Mouse (Mus musculus) urinary bladder, adult 2 months (tissue): ENCODE results near the gene Zfp384. TPM values are rescaled to one million over a fixed set of nuclear protein-coding genes. Genes with fewer than 3 reads are reported as not detected.
"Not testable (repeated sequence)": the region's sequence is repeated elsewhere in the genome, so short reads cannot be mapped to it uniquely, and the experiment has no call there.

ENCODE experiments used
- DNase-seq: peaks from one replicate; pipeline ENCODE4 v3.0.0; 2022; ENCODE audit warnings: low spot score
- polyA plus RNA-seq: library from polyadenylated mRNA; depleted of rRNA; stranded (reverse); fragments of >200 nt; gene quantifications from 2 replicates; pipeline ENCODE4 v1.2.3, GENCODE M21; 2012

The Zfp384 gene
- polyA plus RNA-seq, 1 experiment: 43.1 TPM

DNA sequence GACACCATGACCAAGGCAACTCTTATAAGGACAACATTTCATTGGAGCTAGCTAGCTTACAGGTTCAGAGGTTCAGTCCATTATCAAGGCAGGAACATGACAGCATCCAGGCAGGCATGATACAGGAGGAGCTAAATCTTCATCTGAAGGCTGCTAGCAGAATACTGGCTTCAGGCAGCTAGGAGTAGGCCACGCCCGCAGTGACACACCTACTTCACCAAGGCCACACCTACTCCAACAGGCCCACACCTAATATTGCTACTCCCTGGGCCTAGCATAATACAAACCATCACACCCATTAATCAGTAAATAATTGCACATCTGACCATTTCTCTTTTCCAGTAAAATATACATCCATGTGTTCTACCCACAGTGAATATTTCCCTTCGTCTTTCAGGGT lies 8.7 kb downstream of the Zfp384 start:
- no peak for DNase-seq

- not testable (repeated sequence) for DNase-seq
Observed at GRCm38 (mm10) chr6:125030532-125030931, 21.6 kb downstream of the Zfp384 start.

DNA sequence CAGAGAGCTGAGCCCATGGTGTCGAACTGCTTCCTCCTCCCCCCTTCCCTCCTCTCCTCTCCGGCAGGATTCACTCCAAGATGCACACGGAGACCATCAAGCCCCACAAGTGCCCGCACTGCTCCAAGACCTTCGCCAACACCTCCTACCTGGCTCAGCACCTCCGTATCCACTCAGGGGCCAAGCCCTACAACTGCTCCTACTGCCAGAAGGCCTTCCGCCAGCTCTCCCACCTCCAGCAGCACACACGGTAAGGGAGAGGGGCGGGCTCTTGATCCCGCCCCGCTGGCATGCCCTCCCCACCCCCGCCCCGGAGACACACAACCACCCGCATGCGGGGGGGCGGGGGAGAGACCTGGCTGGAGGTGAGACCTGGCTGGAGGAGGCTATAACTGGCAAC lies 22.7 kb downstream of the Zfp384 start:
- no peak for DNase-seq

- DNase-seq: no peak
Observed at GRCm38 (mm10) chr6:125038666-125039065, 29.7 kb downstream of the Zfp384 start.

DNA sequence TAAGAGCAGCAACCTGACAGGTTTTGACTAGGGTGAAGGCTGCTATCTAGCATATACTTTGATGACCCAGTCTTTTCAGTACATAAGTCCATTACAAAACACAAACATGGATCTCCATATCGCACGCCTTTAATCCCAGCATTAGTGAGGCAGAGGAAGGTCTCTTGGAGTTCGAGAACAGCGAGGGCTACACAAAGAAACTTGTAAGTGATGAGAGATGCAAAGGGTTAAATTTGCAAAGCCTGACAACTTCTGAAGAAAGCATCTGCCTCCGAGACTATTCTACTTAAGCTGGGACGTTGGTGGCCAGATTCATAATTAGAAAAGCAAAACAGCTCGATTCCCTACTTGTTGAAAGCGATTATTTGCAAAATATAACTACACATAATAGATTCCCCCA lies 30.2 kb downstream of the Zfp384 start:
- DNase-seq: no peak

DNA sequence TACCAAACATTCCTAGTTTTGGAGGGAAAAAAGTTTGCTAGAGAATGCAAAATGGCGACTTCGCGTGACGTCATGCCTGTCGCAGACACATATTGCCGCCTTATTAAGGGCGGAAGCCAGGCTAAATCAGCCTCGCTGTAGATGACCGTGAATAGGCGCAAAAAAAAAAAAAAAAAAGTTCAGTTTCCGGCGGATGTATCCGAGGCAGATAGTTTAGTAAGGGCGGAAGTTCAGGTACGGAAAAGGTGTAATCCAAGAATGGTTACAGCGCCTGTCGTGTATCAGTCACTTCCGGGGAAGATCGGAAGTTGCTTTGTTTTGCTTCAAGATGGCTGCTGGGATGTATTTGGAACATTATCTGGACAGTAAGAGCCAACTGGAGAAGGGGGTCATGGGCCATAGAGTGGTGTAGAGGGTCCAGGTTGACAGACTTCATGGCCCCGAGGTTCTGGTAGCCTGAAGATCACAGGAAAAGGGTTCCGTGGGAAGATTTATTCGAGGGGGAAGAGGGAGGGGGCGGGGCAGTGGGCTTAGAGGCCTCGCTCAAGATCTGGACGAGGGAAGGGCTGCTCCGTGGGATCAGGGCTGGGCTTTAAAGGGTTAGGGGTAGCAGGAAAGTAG lies 30.7 kb downstream of the Zfp384 start, which contains the start of gene Ing4:
Gene Ing4, plus strand, starts transcription at position 228 of the 621 bp plus-strand sequence.
- DNase-seq: peak; percentile 52

DNA sequence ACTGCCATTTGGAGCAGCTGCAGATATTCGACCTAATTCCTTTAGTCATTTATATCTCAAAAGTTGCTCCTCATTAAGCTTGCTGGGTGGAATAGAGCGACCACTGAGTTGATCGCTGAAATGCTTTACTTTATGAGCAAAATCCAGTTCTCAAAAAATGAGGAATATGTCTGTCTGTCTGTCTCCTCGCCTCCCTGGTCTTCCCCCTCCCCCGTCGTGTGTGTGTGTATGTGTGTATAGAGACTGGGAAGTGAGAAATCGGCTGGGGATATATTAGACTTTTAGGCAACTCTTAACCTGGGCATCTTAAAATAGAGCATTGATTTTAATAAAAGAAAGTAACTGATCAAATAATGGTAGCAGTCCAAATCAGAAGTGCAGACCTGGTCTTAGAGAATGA lies 31.3 kb downstream of the Zfp384 start:
- no peak for DNase-seq

- DNase-seq: no peak
Observed at GRCm38 (mm10) chr6:125041047-125041446, 32.1 kb downstream of the Zfp384 start.

GRCm38 (mm10) chr6:125042081-125042480 lies 33.1 kb downstream of the Zfp384 start:
- DNase-seq: no peak

DNA sequence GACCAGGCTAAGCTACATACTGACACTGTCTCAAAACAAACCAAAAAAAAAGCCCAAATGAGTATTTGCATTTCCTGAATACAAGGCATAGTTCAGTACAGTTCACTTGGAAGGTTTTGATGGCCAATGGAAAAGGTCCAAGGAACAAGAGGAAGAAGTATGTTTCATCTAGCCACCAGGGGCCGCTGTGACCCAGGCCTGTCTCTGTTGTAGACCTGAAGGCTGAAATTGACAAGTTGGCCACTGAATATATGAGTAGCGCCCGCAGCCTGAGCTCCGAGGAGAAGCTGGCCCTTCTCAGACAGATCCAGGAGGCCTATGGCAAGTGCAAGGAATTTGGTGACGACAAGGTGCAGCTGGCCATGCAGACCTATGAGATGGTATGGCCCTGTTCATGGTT lies 37.7 kb downstream of the Zfp384 start:
- peak; percentile 45 for DNase-seq

DNA sequence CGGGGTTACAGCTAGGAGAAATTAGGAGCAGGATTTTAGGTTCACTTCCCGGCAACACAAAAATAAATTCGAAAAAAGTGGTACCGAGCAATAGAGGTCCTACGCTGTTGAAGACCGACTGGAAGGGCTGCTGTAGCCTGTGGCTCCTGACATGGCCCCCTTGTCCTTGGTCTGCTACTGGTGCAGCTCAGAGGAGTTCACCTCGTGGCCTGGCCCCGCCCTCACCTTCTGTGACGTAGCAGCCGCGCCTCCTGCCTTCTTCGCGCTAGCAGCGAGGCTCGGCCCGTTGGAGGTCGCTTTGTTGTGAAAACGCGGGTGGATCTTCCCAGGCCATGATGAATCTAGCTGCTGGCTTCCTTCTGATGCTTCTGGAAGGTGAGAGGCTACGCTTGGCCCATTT lies 40.7 kb downstream of the Zfp384 start, which contains the start of gene Acrbp:
Gene Acrbp, plus strand, starts transcription at position 12 of the 400 bp plus-strand sequence.
- no peak for DNase-seq

DNA sequence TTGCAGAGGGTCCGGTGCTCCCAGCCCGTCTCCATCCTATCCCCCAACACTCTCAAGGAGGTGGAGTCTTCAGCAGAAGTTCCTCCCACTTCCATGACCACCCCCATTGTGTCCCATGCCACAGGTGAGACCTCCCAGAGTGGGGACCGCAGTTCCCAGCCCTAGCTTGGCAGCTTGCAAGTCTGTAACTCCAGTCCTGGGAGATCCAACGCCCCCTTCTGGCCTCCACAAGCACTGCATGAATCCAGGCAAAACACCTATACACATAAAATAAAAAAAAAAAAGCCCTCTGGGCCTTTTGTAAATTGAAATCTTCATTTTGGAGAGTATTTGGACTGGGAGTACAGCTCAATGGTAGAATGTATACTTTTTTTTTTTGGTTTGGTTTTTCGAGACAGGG lies 42.3 kb downstream of the Zfp384 start:
- no peak for DNase-seq

GRCm38 (mm10) chr6:125061493-125061892 lies 52.5 kb downstream of the Zfp384 start:
- DNase-seq: no peak

GRCm38 (mm10) chr6:125062511-125062910 lies 53.6 kb downstream of the Zfp384 start:
- DNase-seq: no peak

DNA sequence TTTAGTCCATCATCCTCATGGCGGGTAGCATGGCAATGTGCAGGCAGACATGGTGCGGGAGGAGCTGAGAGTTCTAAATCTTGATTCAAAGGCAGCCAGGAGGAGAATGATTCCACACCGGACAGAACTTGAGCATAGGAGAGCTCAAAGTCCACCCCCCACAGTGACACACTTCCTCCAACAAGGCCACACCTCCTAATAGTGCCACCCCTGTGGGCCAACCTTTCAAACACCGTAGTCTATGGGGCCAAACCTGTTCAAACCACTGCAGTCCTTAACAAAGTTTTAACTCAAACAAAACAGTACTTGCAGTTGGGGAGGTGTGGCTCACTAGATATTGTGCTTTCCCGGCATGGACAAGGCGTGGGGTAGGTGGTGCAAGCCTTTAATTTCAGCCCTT lies 55.0 kb downstream of the Zfp384 start:
- no peak for DNase-seq

- not testable (repeated sequence) for DNase-seq
Observed at GRCm38 (mm10) chr6:125065223-125065622, 56.3 kb downstream of the Zfp384 start.

- DNase-seq: no peak
Observed at GRCm38 (mm10) chr6:125067571-125067995, 58.6 kb downstream of the Zfp384 start, which contains the start of gene Lpar5. Gene Lpar5, plus strand, starts transcription at chr6:125067920.

- no peak for DNase-seq
Observed at GRCm38 (mm10) chr6:125071170-125071895, 62.4 kb downstream of the Zfp384 start.

- DNase-seq: no peak
Observed at GRCm38 (mm10) chr6:125071896-125072279, 62.9 kb downstream of the Zfp384 start.

- no peak for DNase-seq
Observed at GRCm38 (mm10) chr6:125073825-125074224, 64.9 kb downstream of the Zfp384 start.

DNA sequence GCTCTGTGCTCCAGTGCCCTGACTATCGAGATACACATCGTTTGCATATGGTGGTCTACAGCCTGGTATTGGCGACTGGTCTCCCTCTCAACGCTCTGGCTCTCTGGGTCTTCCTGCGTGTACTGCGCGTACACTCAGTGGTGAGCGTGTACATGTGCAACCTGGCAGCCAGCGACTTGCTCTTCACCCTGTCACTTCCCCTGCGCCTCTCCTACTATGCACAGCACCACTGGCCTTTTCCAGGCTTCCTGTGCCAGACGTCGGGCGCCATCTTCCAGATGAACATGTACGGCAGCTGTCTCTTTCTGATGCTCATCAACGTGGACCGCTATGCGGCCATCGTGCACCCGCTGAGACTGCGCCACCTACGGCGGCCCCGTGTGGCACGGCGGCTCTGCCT lies 72.4 kb downstream of the Zfp384 start:
- no peak for DNase-seq

DNA sequence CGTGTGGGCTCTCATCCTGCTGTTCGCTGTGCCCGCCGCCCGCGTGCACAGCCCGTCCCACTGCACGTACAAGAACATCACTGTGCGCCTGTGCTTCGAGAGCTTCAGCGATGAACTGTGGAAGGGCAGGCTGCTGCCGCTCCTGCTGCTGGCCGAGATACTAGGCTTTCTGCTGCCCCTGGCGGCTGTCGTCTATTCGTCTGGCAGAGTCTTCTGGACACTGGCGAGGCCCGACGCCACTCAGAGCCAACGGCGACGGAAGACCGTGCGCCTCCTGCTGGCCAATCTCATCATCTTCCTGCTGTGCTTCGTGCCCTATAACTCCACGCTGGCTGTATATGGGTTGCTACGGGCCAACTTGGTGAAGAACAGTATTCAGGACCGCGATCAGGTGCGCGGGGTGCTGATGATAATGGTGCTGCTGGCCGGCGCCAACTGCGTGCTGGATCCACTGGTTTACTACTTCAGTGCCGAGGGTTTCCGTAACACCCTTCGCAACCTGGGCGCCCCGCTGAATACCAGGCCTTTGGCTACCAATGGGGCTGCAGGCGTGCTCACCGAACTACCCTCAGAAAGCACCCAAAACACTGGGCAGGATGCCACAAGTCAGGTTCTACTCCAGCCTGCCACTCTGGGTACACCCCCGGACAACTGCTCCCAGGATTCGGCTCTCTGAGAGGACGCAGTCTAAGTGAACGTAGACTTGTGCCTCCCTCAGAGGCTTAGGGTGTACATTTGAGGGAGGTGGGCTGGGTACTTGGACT lies 73.0 kb downstream of the Zfp384 start:
- DNase-seq: peak; percentile 73
